Mouse (Mus musculus) forebrain, postnatal 0 days (tissue): ENCODE results near the gene Nqo1. TPM values are rescaled to one million over a fixed set of nuclear protein-coding genes. Genes with fewer than 3 reads are reported as not detected.

ENCODE experiments used
- ATAC-seq: fragments of 200-750 bp; cut with Nextera tagmentation; 2 replicates; pipeline ENCODE4 v1.8.0; 2017; ENCODE audit warnings: mild to moderate bottlenecking, moderate library complexity
- DNase-seq: peaks from one replicate; pipeline ENCODE4 v3.0.0-alpha.2; 2015
- H3K27ac ChIP-seq: fragments of 300-500 bp; sonication (generic); 2 replicates; pipeline ENCODE4 v1.5.1; 2014; ENCODE audit warnings: low read depth, mild to moderate bottlenecking, antibody characterized with exemption, low read length, moderate library complexity, mixed read lengths
- H3K27me3 ChIP-seq: fragments of 300-500 bp; sonication (generic); 2 replicates; pipeline ENCODE4 v1.6.1; 2014; ENCODE audit warnings: mild to moderate bottlenecking, low read length, mixed read lengths; ENCODE audit not compliant: insufficient read depth
- H3K36me3 ChIP-seq: fragments of 300-500 bp; sonication (generic); 2 replicates; pipeline ENCODE4 v1.6.1; 2014; ENCODE audit warnings: mild to moderate bottlenecking, moderate library complexity; ENCODE audit not compliant: insufficient read depth
- H3K4me1 ChIP-seq: fragments of 300-500 bp; sonication (generic); 2 replicates; pipeline ENCODE4 v1.6.1; 2014; ENCODE audit warnings: antibody characterized with exemption; ENCODE audit not compliant: insufficient read depth
- H3K4me2 ChIP-seq: fragments of 300-500 bp; sonication (generic); 2 replicates; pipeline ENCODE4 v1.6.1; 2014; ENCODE audit warnings: low read depth, mild to moderate bottlenecking, moderate library complexity
- H3K4me3 ChIP-seq: fragments of 300-500 bp; sonication (generic); 2 replicates; pipeline ENCODE4 v1.5.1; 2014; ENCODE audit warnings: low read depth, low read length, mixed read lengths
- H3K9ac ChIP-seq: fragments of 300-500 bp; sonication (generic); 2 replicates; pipeline ENCODE4 v1.6.1; 2014; ENCODE audit warnings: mild to moderate bottlenecking
- H3K9me3 ChIP-seq: fragments of 300-500 bp; sonication (generic); 2 replicates; pipeline ENCODE4 v1.6.1; 2016; ENCODE audit warnings: low read length
- CTCF ChIP-seq: sonication (generic); IDR thresholded peaks from 2 replicates; pipeline ENCODE4 v1.5.1; 2016; ENCODE audit warnings: antibody characterized with exemption, control low read depth, low read depth
- WGBS: fragments of 180-500 bp; shearing (Covaris S2); extraction: QIAGEN DNeasy Blood & Tissue Kit; methylation state at CpG from one replicate; pipeline ENCODE4 v1.1.7; 2014; 5-methylcytosine and 5-hydroxymethylcytosine counted together
- polyA plus RNA-seq: library from polyadenylated mRNA; unstranded; fragments of >200 nt; fragmentation: Nextera tagmentation; extraction: Ambion mirVana; gene quantifications from 2 replicates; pipeline ENCODE4 v1.2.1, GENCODE M21; 2015
- total RNA-seq: library from RNA; depleted of rRNA; stranded (reverse); fragments of >200 nt; gene quantifications from 2 replicates; pipeline ENCODE4 v1.2.3, GENCODE M21; 2014; rRNA removed

Nqo1 gene
- total and polyA plus RNA-seq, 2 experiments from 2014 or later: 8.7 to 13.6 TPM

- H3K27ac ChIP-seq: no peak overlapping the region
- no peaks in the 10 kb centered on the region for H3K4me1 ChIP-seq
- no peak overlapping the region for H3K4me2 ChIP-seq
- no peaks in the 10 kb centered on the region for H3K9me3 ChIP-seq
- ATAC-seq (no peak), DNase-seq (no peak)
- WGBS: 80% methylated on average over 4 of the region's 4 CpGs
- no peak overlapping the region for H3K9ac ChIP-seq
- H3K36me3 ChIP-seq: peaks cover 9% of the 10 kb centered on the region; the same call in 1 of the 2 replicates
- no peaks in the 10 kb centered on the region for H3K27me3 ChIP-seq
- H3K4me3 ChIP-seq: no peak overlapping the region
- no peak for TF ChIP-seq CTCF
Measured at GRCm38 (mm10) chr8:107382898-107383297, 20.1 kb downstream of the Nqo1 start.

GRCm38 (mm10) chr8:107381666-107382065, 21.3 kb downstream of the Nqo1 start:
- Histone ChIP-seq H3K4me2 (no peak overlapping the region), H3K4me3 (no peak overlapping the region), H3K36me3 (peaks cover 9% of the 10 kb centered on the region; the same call in 1 of the 2 replicates), H3K4me1 (no peaks in the 10 kb centered on the region), H3K27me3 (no peaks in the 10 kb centered on the region), H3K9me3 (no peaks in the 10 kb centered on the region), H3K27ac (no peak overlapping the region), H3K9ac (no peak overlapping the region)
- no peak for TF ChIP-seq CTCF
- DNase-seq (no peak), ATAC-seq (no peak)
- WGBS: 92% methylated on average over 4 of the region's 4 CpGs

- H3K36me3 ChIP-seq: peaks cover 9% of the 10 kb centered on the region; the same call in 1 of the 2 replicates
- no peak overlapping the region for H3K27ac ChIP-seq
- no peaks in the 10 kb centered on the region for H3K27me3 ChIP-seq
- H3K4me1 ChIP-seq: no peaks in the 10 kb centered on the region
- 90% methylated on average over 8 of the region's 8 CpGs for WGBS
- TF ChIP-seq CTCF: no peak
- H3K4me2 ChIP-seq: no peak overlapping the region
- H3K9me3 ChIP-seq: no peaks in the 10 kb centered on the region
- ATAC-seq (no peak), DNase-seq (no peak)
- H3K9ac ChIP-seq: no peak overlapping the region
- no peak overlapping the region for H3K4me3 ChIP-seq
Measured at GRCm38 (mm10) chr8:107380734-107381133, 22.3 kb downstream of the Nqo1 start.

DNA sequence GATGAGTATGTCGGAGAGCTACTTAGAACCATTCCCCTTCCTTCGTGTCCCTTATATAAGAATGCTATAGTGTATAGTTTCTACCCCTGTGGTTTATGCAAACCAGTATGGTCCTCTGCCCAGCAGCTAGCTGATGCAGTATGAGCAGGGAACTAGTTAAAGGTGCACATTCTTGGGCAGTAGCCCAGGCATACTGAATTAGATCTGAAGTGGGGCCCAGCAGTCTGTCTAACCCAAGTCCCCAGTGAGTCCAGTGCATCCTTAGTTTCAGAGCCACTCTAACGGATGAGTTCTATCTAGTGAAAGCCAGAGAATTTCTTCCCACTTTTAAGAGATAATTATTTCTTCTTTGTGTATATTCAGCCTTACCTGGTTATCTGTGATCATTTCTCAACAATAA, 25.7 kb downstream of the Nqo1 start:
- no peak overlapping the region for H3K4me3 ChIP-seq
- ATAC-seq (no peak), DNase-seq (no peak)
- 89% methylated on average over 3 of the region's 3 CpGs for WGBS
- H3K27me3 ChIP-seq: no peaks in the 10 kb centered on the region
- H3K4me2 ChIP-seq: no peak overlapping the region
- TF ChIP-seq CTCF: no peak
- H3K36me3 ChIP-seq: peaks cover 13% of the 10 kb centered on the region; the same call in 1 of the 2 replicates
- no peak overlapping the region for H3K27ac ChIP-seq
- H3K9me3 ChIP-seq: no peaks in the 10 kb centered on the region
- no peaks in the 10 kb centered on the region for H3K4me1 ChIP-seq
- H3K9ac ChIP-seq: no peak overlapping the region

DNA sequence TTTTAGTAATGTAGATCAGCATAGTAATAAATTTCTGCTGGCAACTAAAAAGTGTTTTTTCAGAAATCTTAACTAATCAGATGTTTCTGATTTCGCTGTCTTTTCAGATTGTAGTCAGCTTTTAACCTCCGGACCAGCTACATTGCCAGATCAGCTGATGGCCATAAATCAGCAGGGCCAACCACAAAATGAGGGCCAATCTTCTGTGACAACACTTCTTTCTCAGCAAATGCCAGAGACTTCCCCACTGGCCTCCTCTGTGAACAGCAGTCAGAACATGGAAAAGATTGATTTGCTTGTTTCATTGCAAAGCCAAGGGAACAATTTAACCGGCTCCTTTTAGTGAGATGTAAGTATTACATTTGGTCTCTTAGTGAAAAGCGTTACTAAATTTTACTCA, 32.7 kb downstream of the Nqo1 start:
- 94% methylated on average over 4 of the region's 4 CpGs for WGBS
- no peaks in the 10 kb centered on the region for H3K4me1 ChIP-seq
- no peak overlapping the region for H3K27ac ChIP-seq
- no peaks in the 10 kb centered on the region for H3K9me3 ChIP-seq
- H3K4me2 ChIP-seq: no peak overlapping the region
- ATAC-seq: no peak
- TF ChIP-seq CTCF: no peak
- peaks cover 48% of the 10 kb centered on the region for H3K36me3 ChIP-seq
- no peaks in the 10 kb centered on the region for H3K27me3 ChIP-seq
- H3K9ac ChIP-seq: no peak overlapping the region
- H3K4me3 ChIP-seq: no peak overlapping the region
- no peak for DNase-seq

Other genes starting within 250 kb of the Nqo1 start
- gene Nfat5, start 109.7 kb downstream of the Nqo1 start, total RNA-seq: 13.5 and 22.1 TPM in 2 replicates
- 1.2 and 4.2 TPM in 2 replicates for gene Nfat5, start 109.7 kb downstream of the Nqo1 start, polyA plus RNA-seq
- 25.9 and 29.7 TPM in 2 replicates for gene Nob1, start 21.8 kb upstream of the Nqo1 start, total RNA-seq
- 43.6 and 56.0 TPM in 2 replicates for gene Nob1, start 21.8 kb upstream of the Nqo1 start, polyA plus RNA-seq
- 29.7 and 37.0 TPM in 2 replicates for gene Wwp2, start 33.2 kb upstream of the Nqo1 start, total RNA-seq
- gene Wwp2, start 33.2 kb upstream of the Nqo1 start, polyA plus RNA-seq: 30.2 and 34.9 TPM in 2 replicates
- gene Psmd7, start 185.3 kb upstream of the Nqo1 start, total RNA-seq: 38.9 and 41.9 TPM in 2 replicates
- gene Psmd7, start 185.3 kb upstream of the Nqo1 start, polyA plus RNA-seq: 248 and 263 TPM in 2 replicates